Mouse (Mus musculus): ENCODE measurements around the gene Slc11a2. TPM values are rescaled to one million over a fixed set of nuclear protein-coding genes. Genes with fewer than 3 reads are reported as not detected.
"Not testable (repeated sequence)": the region's sequence is repeated elsewhere in the genome, so short reads cannot be mapped to it uniquely, and the experiment has no call there.

The Slc11a2 gene
- total RNA-seq, 2 experiments from 2014 or later, result 32.5 to 67.0 TPM

DNA sequence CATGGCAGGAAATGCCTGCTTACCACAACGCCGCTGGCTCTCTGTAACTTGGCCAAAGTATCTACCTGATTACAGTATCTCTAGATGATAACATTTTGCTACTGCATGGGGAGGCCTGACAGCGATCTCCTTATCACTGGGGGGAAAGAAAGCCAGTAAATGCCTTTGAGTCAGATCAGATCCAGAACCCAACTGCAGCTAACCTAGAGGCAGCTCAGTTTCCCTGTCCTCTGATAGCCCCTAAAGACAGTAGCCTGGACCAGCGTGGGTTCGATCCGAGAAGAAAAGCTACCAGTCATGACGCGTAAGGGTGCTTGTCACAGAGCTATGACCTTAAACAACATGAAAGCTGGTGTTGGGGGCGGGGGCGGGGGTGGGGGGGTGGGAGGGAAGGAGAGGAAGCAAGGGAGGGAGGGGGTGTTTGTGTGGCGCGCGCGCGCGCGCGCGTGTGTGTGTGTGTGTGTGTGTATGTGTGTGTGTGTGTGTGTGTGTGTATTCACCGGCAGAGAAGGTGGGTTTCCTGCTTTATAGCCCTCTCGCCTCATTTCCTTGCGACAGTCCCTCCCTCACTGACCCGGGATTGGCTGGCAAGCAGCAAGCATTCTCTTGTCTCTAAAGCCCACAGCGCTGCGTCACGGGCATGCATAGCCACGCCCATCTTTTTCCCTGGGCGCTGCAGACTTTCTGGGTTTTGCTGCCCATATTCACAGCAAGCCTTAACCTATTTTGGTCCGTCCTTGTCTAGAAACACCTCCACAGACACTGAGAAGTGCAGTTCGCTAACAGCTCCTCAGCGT lies 18.5 kb upstream of the Slc11a2 start:
- ATAC-seq (replicated peaks; ENCODE audit: low FRiP score, low TSS enrichment, poor library complexity, severe bottlenecking), result peak; percentile 97

DNA sequence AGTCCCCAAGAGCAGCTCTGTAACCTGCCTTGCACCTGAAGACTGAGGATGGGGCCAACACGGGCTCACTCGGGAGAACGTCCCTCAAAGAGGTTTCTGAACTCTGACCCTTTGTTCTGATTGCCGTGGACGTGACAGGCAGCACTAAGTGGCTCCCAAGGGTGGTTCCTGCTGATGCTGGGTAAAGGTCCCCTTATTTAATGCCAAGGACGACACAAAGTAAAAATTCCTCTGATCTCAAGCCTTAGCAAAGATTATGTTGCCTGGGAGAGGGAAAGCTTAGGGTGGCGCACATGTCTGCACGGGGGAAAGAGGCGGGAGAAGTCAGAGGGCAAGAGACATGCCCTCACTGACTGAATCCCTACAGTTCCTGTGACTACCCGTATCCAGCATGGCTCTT lies 11.6 kb upstream of the Slc11a2 start:
- ATAC-seq (replicated peaks; ENCODE audit: low FRiP score, low TSS enrichment, poor library complexity, severe bottlenecking), result no peak

DNA sequence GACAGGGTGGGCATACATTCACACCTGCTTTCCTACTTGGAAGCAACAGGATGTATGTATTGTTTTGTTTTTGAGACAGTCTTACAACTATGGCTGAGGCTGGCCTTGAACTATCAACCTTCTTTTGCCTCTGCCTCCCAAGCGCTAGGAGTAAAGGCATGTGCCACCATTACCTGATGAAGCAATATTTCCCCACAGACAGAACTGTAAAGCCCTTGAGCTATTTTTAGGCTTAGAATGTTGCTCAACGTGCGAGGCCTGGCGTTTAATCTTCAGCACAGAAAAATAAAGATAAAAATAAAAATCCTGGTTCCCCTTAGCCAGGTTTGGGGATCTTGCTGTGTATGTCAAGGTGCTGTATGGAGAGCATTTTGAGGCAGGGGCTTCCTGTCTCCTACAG lies 11.2 kb upstream of the Slc11a2 start:
- ATAC-seq (replicated peaks; ENCODE audit: low FRiP score, low TSS enrichment, poor library complexity, severe bottlenecking), result no peak

DNA sequence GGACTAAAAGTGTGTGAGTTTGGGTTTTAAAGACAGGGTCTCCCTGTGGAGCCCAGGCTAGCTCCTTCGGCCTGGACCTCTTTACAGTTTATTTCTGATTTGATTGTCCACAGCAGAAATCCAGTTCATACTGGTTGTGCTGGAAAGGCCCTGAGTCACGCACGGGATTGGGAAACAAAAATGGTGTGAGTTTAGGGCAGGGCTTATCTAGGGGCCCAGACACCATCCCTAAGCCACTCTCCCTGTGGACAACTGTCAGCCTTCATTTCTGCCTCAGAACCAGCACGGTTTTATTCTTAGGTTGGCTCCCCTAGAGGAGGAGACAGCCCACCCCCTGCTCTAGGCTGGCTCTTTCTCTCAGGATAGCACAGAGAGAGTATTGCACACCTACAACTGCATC lies 8.4 kb upstream of the Slc11a2 start:
- ATAC-seq (replicated peaks; ENCODE audit: low FRiP score, low TSS enrichment, poor library complexity, severe bottlenecking), result peak; percentile 53

DNA sequence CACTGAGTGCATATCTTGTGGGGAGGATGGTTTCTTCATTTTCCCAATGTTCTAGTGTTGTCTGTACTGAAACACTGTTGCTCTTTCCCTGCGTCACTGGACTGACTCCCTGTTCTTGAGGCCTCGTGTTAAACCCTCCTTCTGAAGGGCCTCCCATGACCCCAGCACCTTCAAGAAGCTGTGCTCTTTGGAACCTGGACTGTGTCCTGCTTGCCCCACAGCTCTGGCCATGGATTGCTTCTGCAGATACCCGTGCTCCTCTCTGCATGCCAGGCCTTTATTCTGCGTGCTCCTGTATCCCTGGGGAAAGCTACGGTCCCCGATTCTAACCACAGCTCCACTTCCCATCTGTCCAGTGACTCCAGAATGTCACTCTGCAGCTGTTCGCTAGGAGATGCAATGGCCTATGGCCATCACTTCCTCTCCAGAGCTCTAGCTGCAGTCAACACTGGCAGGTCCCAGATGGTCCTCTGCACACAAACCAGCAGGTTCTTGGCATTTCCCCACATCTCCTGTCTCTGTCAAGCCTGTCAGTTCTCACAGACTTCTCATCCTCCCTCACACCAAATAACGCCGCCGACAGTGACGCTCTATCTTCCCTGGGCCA lies 5.2 kb upstream of the Slc11a2 start:
- no peak for ATAC-seq (replicated peaks; ENCODE audit: low FRiP score, low TSS enrichment, poor library complexity, severe bottlenecking)

DNA sequence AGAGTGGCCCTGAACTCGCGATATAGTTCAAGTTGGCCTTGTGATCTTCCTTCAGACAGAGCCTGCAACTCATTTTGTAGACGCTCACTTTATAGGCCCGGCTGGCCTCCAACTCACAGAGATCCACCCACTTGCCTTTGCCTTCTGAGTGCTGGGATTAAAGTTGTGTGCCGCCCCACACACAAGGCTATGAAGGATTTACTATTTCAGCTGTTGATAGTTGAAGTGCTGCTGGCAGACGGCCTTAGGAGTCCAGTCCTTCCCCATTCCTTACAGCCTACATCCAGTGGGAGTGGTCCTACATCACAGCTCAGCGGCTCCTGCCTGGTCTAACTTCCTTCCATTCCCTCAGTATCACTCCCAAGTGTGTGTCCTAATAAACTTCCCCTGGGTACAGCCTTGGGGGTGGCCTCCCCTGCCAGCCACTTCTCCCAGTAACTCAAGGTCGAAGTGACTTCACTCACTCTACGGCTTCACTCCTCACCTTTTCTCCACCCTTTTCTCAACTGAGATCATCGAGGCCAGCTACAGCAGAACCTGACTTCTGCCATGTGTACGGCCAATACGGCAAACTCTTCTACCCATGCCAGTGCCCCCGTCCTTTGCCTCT lies 3.5 kb upstream of the Slc11a2 start:
- no peak for ATAC-seq (replicated peaks; ENCODE audit: low FRiP score, low TSS enrichment, poor library complexity, severe bottlenecking)

DNA sequence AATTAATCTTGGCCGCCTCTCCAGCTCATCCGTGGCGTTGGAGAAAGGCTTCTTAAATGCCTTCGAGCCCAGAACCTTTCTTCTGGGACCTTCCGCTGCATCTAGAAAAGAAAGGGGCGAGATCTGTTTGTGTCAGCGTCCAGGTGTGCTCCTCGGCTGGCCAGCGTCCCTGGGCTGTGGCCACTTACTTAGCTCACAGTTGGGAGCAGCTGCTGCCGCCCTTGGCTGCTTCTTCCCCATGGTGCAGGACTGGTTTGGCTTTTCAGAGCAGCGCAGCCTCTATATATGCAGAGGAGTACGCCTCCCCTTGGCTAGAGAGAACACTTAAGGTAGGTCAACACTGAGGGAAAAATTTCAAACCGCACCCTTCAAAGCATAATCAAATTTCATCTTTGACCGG lies 956 bp downstream of the Slc11a2 start:
- 0 out of 2 replicates have a peak, but pooled peaks have one; percentile 23 for ATAC-seq (replicated peaks; ENCODE audit: low FRiP score, low TSS enrichment, poor library complexity, severe bottlenecking)

DNA sequence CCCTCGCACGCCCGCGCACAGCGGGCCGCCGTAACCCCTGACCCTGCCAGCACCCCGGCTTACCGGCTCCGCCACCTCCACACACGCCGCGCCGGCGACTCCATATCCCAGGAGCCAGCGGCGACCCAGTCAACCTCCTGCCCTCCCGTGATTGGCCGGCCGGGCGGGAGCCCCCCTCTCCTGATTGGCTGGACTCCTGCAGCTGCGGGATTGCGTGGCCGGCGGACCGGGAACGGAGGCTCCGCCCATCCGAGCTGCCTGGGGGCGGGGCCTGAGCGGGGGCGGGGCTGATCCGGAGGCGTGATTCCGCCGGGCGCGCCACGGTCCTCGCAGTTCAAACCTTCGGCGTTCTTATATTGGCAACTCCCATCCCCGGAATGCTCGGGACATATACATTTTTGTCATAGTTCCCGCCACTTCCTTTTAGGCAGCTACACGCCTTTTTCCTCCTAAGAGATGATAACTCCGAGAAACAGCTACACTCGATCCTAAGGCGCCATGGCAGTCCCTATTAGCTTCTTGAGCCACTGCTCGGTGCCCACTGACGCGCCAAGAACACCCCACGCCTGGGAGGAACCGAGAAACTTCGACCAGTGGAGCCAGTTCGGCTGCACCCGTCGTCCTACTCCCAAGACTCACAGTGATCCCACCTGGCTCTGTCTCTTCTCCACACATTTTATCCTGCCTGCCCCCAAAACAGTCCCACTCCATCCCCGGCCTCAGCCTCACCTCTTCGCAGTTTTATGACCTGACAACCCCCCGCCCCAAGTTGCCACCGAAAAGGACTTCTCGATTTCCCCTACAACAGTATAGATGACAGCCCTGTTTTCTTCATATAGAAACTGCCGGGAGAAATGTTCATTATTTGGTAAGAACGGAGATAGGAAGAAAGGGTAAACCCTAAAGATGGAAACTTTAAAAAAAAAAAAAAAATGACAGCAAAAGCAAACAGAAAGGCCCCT lies 1.7 kb downstream of the Slc11a2 start:
- ATAC-seq (replicated peaks; ENCODE audit: low FRiP score, low TSS enrichment, poor library complexity, severe bottlenecking), result peak; percentile 87

DNA sequence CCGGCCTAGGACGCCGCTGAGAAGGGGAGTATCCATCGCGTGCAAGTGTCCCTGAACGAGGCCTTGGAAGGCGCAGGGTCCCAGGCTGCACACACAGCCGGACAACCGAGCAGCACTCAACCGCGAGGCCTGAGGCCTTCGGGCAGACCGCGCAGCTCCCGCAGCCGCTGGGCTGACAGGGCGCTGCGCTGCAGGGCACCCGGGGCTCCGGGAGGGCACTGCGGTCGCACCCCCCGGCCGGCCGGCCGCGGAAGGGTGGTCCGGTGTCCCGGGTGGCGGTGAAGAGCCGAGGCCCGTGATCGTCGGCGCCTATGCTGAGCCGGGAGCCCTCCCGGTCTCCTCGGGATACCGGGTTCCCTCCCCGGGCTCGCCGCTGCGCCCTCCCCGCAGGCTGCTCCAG lies 2.4 kb downstream of the Slc11a2 start:
- no peak for ATAC-seq (replicated peaks; ENCODE audit: low FRiP score, low TSS enrichment, poor library complexity, severe bottlenecking)

DNA sequence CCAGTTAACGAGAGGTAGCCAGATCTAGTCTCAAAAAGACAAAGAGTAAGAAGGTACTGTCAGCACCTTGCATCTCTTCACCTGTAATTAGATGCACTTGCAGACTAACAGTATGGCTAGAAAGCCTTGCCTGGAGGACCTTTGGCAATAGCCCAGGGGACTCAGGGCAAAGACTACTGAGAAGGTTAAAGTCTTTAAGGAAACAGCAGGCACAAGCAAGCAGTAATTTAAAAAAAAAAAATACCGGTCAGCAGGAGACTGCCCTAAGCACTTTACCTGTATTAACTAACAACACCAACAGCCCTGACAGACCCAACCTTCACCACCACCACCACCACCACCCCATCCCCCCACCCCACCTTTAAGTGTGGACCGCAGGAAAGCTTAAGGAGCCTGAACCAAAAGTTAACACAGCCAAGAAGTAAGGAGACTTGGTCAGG lies 3.1 kb downstream of the Slc11a2 start, which contains the start of gene Gm5475:
Gene Gm5475, plus strand, starts transcription at position 390 of the 440 bp plus-strand sequence.
- ATAC-seq (replicated peaks; ENCODE audit: low FRiP score, low TSS enrichment, poor library complexity, severe bottlenecking), result not testable (repeated sequence)

DNA sequence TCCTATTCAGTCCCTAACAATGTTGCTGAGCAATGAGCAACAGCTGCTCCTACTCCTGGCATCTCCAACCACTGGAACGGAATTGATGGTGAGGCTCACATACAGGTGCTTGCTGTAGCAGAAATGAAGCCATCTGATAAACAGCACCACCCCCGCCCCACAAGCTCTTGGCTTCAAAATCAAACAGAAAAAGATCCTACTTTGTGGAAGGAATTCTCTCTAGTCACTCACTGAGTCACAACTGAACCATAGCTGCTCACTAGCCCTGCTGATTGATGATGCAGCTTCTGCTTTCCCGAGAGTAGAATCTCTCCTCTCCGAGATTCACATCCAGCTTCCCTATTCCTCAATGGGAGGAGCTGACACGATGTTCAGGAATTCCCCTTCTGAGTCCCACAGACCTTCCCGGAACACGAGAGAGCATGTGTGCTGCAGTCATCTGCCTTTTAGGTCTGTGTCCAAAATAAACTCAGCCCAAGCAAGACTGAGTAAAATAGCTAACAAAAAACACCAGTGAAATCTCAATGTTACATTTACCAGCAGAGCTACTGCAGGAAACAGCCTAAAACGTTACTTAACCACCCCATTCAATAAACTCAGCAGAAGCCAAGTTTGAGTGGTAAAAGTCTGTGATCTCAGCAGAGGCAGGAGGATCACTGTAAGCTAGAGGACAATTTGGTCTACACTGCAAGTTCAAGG lies 3.7 kb downstream of the Slc11a2 start:
- no peak for ATAC-seq (replicated peaks; ENCODE audit: low FRiP score, low TSS enrichment, poor library complexity, severe bottlenecking)

DNA sequence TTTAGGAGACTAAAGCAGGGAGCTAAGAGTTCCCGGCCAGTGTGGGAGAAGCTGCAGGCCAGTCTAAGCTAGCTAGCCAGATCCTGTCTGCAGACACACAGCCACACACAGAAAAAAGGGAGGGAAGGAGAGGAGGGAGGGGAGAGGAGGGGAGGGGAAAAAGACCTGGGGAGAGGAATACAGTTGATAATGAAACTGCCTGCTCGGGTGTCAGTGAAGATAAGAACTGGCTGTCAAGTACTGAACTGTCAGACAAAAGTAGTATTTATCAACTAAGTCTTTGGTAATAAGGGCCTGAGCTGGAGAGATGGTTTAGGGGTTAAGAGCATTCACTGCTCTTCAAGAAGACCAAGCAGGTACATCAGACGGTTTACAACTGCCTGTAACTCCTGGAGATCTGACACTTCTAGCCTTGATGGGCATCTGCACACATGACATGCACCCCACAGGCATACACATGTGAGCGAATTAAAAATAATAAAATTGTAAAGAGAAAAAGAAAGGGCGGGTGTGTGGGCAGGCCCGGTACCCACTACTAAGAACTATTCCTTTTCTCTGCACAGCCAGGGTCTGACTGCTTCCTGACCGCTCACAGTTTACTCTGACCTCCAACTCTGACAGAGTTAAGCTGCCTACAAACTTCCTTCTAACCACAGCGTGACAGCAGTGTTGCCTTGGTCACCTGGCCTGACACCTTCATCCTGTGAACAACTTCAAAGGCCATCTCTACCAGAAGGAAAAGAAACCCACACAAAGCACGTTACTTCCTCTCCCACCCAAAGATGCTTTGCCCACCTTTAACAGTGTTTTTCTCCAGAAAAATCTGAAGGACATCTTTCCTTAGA lies 4.7 kb downstream of the Slc11a2 start:
- ATAC-seq (replicated peaks; ENCODE audit: low FRiP score, low TSS enrichment, poor library complexity, severe bottlenecking), result peak; percentile 66

DNA sequence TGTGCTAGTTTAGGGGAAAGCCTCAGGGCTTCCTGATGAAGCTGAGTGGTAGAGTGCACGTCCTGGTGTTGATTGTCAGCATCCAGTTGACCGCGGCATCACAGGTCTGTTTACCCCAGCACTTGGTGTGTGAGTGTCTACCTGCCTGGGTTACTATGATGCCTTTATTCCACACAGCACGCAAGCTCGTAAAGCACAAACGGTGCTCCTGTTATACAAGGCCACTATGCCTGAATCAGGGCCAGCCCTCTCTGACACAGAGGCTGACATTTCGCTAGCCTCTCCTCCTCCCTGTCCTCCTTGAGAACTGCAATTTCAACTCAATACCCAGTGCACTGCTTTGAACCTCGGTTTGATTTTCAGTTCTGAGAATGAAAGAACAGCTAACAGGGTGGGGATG lies 5.6 kb downstream of the Slc11a2 start:
- no peak for ATAC-seq (replicated peaks; ENCODE audit: low FRiP score, low TSS enrichment, poor library complexity, severe bottlenecking)

DNA sequence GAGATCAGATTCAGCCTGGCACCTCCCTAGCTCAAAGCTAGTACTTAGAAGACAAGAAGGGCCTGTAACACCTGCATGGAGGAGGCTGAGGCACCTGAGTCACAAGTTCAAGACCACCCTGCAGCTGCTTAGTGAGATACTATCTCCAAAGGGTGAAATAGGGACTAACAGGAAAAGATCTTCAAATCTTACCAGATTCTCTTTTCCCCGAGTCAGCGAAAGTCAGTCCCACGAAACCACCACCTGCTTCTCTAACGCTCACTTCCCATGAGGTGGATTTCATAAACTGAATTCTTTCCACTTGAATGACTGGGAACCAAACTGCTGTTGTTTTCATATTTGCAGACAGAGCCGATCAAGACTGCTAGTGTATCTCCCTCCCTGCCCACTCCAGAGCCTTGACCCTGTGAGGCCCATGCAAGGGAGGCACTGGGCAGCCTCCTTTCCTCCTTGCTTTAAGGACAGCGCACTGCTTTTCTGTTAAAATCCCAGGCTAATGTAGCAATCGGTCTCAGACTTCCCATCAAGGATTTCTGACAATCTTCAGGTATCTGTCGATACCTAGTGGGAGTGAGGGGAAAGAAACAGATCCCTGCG lies 6.9 kb downstream of the Slc11a2 start:
- ATAC-seq (replicated peaks; ENCODE audit: low FRiP score, low TSS enrichment, poor library complexity, severe bottlenecking), result no peak

DNA sequence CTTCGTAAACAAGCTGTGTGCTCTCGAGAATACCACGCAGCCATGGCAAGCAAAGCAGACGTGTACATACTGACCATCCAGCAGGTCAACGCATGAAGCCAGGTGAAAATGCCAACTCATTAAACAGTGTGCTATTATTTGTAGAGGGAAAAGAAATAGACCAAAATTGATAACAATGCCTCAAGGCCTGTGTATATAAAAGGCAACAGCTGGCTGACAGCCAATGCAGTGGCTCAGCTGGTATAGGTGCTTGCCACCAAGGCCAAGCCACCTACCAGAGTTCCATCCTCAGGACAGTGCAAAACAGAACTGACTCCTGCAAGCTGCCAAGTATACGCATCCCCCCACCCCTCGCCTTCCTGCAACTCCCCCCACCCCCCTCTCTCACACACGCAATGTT lies 9.2 kb downstream of the Slc11a2 start:
- ATAC-seq (replicated peaks; ENCODE audit: low FRiP score, low TSS enrichment, poor library complexity, severe bottlenecking), result no peak

DNA sequence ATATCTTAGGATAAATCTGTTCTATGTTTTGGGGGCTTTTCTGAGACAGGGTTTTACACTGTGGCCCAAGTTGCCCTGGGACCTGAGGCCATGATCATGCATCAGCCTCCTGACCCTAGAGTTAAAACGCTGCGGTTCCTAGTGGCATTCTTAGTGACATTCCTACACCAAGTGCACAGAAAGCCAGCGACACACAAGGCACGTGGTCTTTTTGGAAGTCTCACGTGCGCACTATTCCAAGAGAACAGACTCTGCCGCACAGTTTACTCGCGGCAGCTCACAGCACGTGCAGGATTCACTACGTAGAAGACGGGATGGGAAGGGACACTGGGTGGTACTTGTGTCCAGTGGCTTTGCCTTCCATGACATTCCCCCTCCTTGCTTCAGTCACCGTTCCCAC lies 9.9 kb downstream of the Slc11a2 start:
- ATAC-seq (replicated peaks; ENCODE audit: low FRiP score, low TSS enrichment, poor library complexity, severe bottlenecking), result no peak

DNA sequence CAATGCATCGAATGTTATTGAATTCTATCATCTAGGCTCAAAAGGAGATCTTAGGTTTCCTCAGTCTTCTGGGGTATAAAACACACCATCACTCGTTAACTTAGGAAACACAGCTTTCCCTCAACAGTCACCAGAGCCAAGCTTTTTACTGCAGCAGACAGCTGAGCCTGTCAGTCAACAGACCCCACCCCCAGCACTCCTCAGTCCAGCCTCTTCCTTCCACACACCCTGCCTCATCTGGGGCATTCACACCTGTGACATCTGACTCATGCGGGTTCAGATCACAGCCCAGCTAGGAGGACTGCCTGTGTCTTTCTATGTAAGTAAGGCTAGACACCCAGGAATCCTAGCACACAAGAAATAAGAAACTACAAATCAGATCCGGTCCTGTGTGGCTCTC lies 10.9 kb downstream of the Slc11a2 start:
- no peak; the same call in 1 of the 2 replicates for ATAC-seq (replicated peaks; ENCODE audit: low FRiP score, low TSS enrichment, poor library complexity, severe bottlenecking)

DNA sequence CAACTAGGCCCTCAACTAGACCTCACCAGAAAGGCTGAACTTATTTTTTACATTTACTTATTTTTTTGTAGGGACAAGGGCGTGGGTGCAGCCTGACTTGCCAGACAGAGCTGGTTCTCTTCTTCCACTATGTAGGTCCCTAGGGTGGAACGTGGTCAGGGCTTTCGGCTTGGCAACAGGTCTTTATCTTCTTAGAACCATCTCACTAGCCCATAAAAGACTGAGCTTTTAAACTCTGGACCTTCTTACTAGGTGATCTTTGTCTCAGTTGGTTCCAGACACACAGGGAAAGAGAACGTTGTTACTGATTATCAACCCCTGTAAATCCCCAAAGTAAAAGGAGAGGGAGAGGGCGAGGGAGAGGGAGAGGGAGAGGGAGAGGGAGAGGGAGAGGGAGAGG lies 11.6 kb downstream of the Slc11a2 start:
- no peak for ATAC-seq (replicated peaks; ENCODE audit: low FRiP score, low TSS enrichment, poor library complexity, severe bottlenecking)
